Comparison of ENCODE assay signal across 9 mouse cellular contexts in genomic region chr1:135865518-135866194, GRCm38 (mm10). TPM values are rescaled to one million over a fixed set of nuclear protein-coding genes. Genes with fewer than 3 reads are reported as not detected.
DNase-seq lines count a peak whose midpoint lies in the region; ATAC-seq and TF ChIP-seq lines count a peak whose summit lies in the region.
"Had no signal": no experiment of that assay in that cellular context is flagged by ENCODE, and none has a peak within 500 bp of the region (broad histone marks: within the 10 kb centered on the region; RNA-seq: fewer than 3 reads in every experiment).

No protein-coding gene starts in this region.

- peaks cover 40% of the 10 kb centered on the region for H3K27me3 ChIP-seq in G1E (ENCODE audit: insufficient read depth, low read length)
- H3K27me3 ChIP-seq in forebrain, embryonic 14.5 days (replicated peaks; ENCODE audit: control insufficient read depth, insufficient read depth, low read length): no peaks in the 10 kb centered on the region
- H3K27me3 ChIP-seq in hindbrain, embryonic 10.5 days (ENCODE audit: insufficient read depth, poor library complexity, severe bottlenecking): peaks cover 7% of the 10 kb centered on the region; the same call in 1 of the 2 replicates

- peak; percentile 79 for DNase-seq in G1E (ENCODE audit: low spot score)
- DNase-seq in forebrain, embryonic 14.5 days (ENCODE audit: low spot score): peak; percentile 84
- peak; percentile 81 for DNase-seq in hindbrain, embryonic 10.5 days (ENCODE audit: low spot score)
- peak; percentile 90 for DNase-seq in layer of hippocampus, postnatal 10 days (ENCODE audit: low spot score in 2 of 2)
- peak; percentile 88 for DNase-seq in lung, postnatal 10 days
- peak; percentile 82 for DNase-seq in retina, postnatal 1 day
- peak; percentile 62 to 73 for DNase-seq in thymus, postnatal 36 days

- ATAC-seq in G1E (ENCODE audit: extremely low read depth, insufficient number of reproducible peaks, low FRiP score, poor library complexity, severe bottlenecking): peak; percentile 58
- ATAC-seq in cerebellum, adult (ENCODE audit: insufficient number of reproducible peaks, low FRiP score, low TSS enrichment): peak; percentile 84
- ATAC-seq in forebrain, embryonic 14.5 days: peak; percentile 87

- TF ChIP-seq CTCF in G1E (IDR thresholded peaks at IDR 0.05; ENCODE audit: low read depth, low read length): peak; percentile 95

- no peaks in the 10 kb centered on the region; the same call in 1 of the 2 replicates for H3K4me1 ChIP-seq in G1E (ENCODE audit: insufficient read depth, low read depth, low read length)
- no peaks in the 10 kb centered on the region for H3K4me1 ChIP-seq in forebrain, embryonic 14.5 days (ENCODE audit: control insufficient read depth, insufficient read depth, low read length)
- no peaks in the 10 kb centered on the region for H3K4me1 ChIP-seq in hindbrain, embryonic 10.5 days (replicated peaks)

- no peak overlapping the region for H3K4me3 ChIP-seq in G1E (ENCODE audit: low read depth, low read length)
- H3K4me3 ChIP-seq in forebrain, embryonic 14.5 days (ENCODE audit: low read depth, low read length): no peak overlapping the region
- H3K4me3 ChIP-seq in hindbrain, embryonic 10.5 days: no peak overlapping the region

- H3K36me3 ChIP-seq in G1E (replicated peaks): no peaks in the 10 kb centered on the region
- no peaks in the 10 kb centered on the region for H3K36me3 ChIP-seq in forebrain, embryonic 14.5 days (ENCODE audit: control insufficient read depth, insufficient read depth, low read length)
- no peaks in the 10 kb centered on the region for H3K36me3 ChIP-seq in hindbrain, embryonic 10.5 days

- no peak overlapping the region for H3K27ac ChIP-seq in forebrain, embryonic 14.5 days (ENCODE audit: low read depth, low read length)
- H3K27ac ChIP-seq in hindbrain, embryonic 10.5 days: no peak overlapping the region
- H3K27ac ChIP-seq: macrophage had no signal

- H3K9me3 ChIP-seq in G1E (replicated peaks): no peaks in the 10 kb centered on the region
- no peaks in the 10 kb centered on the region for H3K9me3 ChIP-seq in forebrain, embryonic 14.5 days (replicated peaks; ENCODE audit: control insufficient read depth, low read length)
- no peaks in the 10 kb centered on the region for H3K9me3 ChIP-seq in hindbrain, embryonic 10.5 days

- 52% methylated on average over 19 of the region's 19 CpGs for whole genome bisulfite sequencing in forebrain, embryonic 14.5 days
- 51% methylated on average over 19 of the region's 19 CpGs for WGBS in hindbrain, embryonic 10.5 days

- no peak overlapping the region for H3K9ac ChIP-seq in forebrain, embryonic 14.5 days (ENCODE audit: low read length)

- no peak overlapping the region for H3K4me2 ChIP-seq in forebrain, embryonic 14.5 days (ENCODE audit: low read length)

RNA-seq across cellular contexts. Expression of gene Tnnt2, which starts 29.5 kb away (rescaled TPM):
- total RNA-seq in G1E (2014; fragmentation: Nextera tagmentation): not detected in 2 replicates
- 0.17 and 0.38 TPM in 2 replicates for total RNA-seq in G1E (2017)
- polyA plus RNA-seq in G1E (2012): not detected in 2 replicates
- polyA plus RNA-seq in forebrain, embryonic 14.5 days (2014; fragmentation: Nextera tagmentation; extraction: Ambion mirVana): 0.37 and 0.62 TPM in 2 replicates
- polyA plus RNA-seq in hindbrain, embryonic 10.5 days (2016; fragmentation: Nextera tagmentation; extraction: Ambion mirVana): 0.35 and 2.9 TPM in 2 replicates
- 1 to 10 TPM in 1 of 2 experiments, under 1 TPM in 1; 0.42 to 1.7 TPM for total RNA-seq in layer of hippocampus, postnatal 10 days (2021)
- polyA plus RNA-seq: macrophage had no signal

RNA-seq across cellular contexts. Expression of gene Lad1, which starts 47.3 kb away (rescaled TPM):
- total RNA-seq in G1E (2014; fragmentation: Nextera tagmentation) (not detected in 2 replicates), G1E (2017) (0.16 TPM in 1 of 2 replicates, not detected in the other)
- polyA plus RNA-seq in G1E (2012): not detected in 2 replicates
- 0.19 and 0.24 TPM in 2 replicates for polyA plus RNA-seq in forebrain, embryonic 14.5 days (2014; fragmentation: Nextera tagmentation; extraction: Ambion mirVana)
- polyA plus RNA-seq in hindbrain, embryonic 10.5 days (2016; fragmentation: Nextera tagmentation; extraction: Ambion mirVana): 1.0 and 3.9 TPM in 2 replicates
- total RNA-seq in layer of hippocampus, postnatal 10 days (2021): 1 to 10 TPM in 1 of 2 experiments, under 1 TPM in 1; 0.64 to 1.1 TPM

RNA-seq across cellular contexts. Expression of gene Pkp1, which starts 53.4 kb away (rescaled TPM):
- total RNA-seq in G1E (2014; fragmentation: Nextera tagmentation) (not detected in 2 replicates), G1E (2017) (under 0.01 and 0.05 TPM in 2 replicates)
- polyA plus RNA-seq in G1E (2012): not detected in 2 replicates
- polyA plus RNA-seq in forebrain, embryonic 14.5 days (2014; fragmentation: Nextera tagmentation; extraction: Ambion mirVana): not detected in 2 replicates
- polyA plus RNA-seq in hindbrain, embryonic 10.5 days (2016; fragmentation: Nextera tagmentation; extraction: Ambion mirVana): 0.20 TPM in 1 of 2 replicates, not detected in the other
- total RNA-seq in layer of hippocampus, postnatal 10 days (2021): under 1 TPM in 1 of 2 experiments, not detected in 1; 0.09 TPM
- polyA plus RNA-seq: macrophage had no signal
